Mouse (Mus musculus): ENCODE measurements around the gene Tnc. TPM values are rescaled to one million over a fixed set of nuclear protein-coding genes. Genes with fewer than 3 reads are reported as not detected.

The Tnc gene
- polyA plus RNA-seq (2021; fragmentation: Nextera tagmentation), result 0.50 and 0.64 TPM in 2 replicates
- long read RNA-seq, experiment 1, partial matches to known transcripts, result 1 of 3 reads
- long read RNA-seq, experiment 1, other reads (novel, unspliced or antisense), result 2 of 3 reads
- long read RNA-seq, experiment 2, partial matches to known transcripts, result 2 of 8 reads
- long read RNA-seq, experiment 2, other reads (novel, unspliced or antisense), result 6 of 8 reads

DNA sequence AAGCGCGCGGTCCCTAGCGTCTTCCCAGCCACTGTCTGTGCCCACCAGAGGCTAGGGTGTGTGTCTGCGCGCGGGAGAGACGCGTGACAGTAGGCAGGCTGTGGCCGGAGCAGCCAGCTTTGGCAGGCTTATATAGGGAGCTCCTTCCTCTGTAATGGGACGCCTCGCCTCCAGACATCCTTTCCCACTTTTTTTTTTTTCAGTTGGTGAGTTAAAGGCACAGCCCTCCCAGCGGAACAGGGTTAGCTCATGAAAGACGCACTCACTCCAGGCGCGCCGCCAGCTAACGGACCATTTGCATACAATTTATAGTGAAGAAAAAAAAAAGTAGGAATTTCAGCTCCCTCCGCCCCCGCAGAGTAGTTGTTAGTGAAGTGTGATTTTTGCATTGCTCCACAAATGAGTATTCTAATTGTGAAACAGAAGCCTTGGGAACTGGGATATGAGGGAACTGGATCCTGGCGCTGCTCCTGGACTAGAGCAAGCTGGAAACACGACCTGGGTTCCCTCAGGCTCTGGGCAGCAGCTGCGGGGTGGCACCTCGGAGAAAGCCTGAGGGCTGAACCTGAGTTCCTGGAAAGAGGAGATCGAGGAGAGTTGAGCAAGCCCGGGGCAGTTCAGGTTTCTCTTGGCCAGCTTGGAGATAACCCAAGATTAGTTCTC, at the start of gene Tnc:
Tnc (minus strand) TSS at position 185 of the 663 bp plus-strand sequence.

Other genes with a start within 250 kb of the Tnc start
- not detected in 2 replicates for gene Tnfsf8, start 185.7 kb downstream of the Tnc start, polyA plus RNA-seq (2021; fragmentation: Nextera tagmentation)